Mouse (Mus musculus): ENCODE measurements around the gene 2610044O15Rik8. TPM values are rescaled to one million over a fixed set of nuclear protein-coding genes. Genes with fewer than 3 reads are reported as not detected.
"Not testable (repeated sequence)": the region's sequence is repeated elsewhere in the genome, so short reads cannot be mapped to it uniquely, and the experiment has no call there.

2610044O15Rik8 gene
- polyA plus RNA-seq (2015; fragmentation: Nextera tagmentation; extraction: Ambion mirVana), result 17.9 and 18.6 TPM in 2 replicates

DNA sequence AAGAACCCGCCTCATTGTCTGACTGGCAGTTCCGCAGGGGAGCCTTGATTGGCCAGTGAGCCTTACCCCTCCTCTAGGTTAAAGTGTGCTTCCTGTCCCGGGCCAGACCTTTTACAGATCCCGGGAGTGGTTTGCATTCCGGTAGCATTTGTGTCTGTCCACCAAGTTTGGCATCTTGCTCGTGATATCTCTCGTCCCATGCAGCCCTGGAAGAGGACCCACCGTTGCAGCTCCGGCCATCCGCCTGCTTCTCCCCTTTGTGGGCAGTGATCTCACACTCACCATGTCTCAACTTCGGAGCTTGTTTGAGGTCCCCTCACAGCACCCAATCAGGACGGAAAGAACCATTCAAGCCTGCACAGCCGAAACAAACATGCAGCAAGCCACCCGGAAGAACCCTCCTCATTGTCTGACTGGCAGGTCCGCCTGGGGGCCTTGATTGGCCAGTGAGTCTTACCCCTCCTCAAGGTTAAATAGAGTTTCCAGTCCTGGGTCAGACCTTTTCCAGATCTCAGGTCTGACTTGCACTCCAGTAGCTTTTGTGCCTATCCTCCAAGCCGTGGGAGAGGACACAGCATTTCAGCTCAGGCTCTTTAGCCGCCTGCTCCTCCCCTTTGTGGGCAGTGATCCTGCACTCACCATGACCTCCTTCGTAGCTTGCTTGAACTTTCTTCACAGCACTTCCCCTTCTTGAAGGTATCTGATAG, at the start of gene 2610044O15Rik8:
TSS of gene 2610044O15Rik8 (minus strand) at position 380 of the 707 bp plus-strand sequence.
- ATAC-seq (replicated peaks; ENCODE audit: insufficient number of reproducible peaks, insufficient read depth, low FRiP score, low read depth), result peak; percentile 98
- H3K4me2 ChIP-seq, result peak within 1 kb of the TSS; percentile 65

DNA sequence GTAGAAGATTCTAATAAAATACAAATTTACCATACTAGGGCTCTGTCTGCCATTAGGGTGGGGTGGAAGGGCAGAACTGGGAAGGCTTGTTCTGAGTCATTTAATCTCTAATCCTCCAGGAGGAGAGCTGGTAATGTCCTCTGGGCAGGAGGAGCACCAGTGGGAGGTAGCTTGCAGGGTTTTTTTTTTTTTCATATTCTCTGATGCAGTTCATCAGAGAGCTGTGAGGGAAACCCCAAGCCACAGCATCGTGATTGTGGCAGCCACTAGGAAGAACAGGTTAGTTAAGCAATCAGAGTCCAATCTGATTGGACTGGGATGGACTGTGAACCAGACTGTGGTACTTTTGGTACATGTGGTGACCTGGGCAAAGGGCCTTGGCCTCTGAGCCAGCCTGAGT, 31.7 kb upstream of the 2610044O15Rik8 start:
- Histone ChIP-seq H3K4me2 (no peak overlapping the region), H3K36me3 (peaks cover 10% of the 10 kb centered on the region; the same call in 1 of the 2 replicates), H3K9ac (no peak overlapping the region), H3K4me3 (no peak overlapping the region), H3K27ac (no peak overlapping the region), H3K9me3 (replicated peaks) (no peaks in the 10 kb centered on the region), H3K4me1 (replicated peaks) (0 out of 2 replicates have a peak, but pooled peaks cover 2% of the 10 kb centered on the region), H3K27me3 (no peaks in the 10 kb centered on the region)
- 70% methylated on average over 1 of the region's 1 CpGs for WGBS
- no peak for ATAC-seq (replicated peaks; ENCODE audit: insufficient number of reproducible peaks, insufficient read depth, low FRiP score, low read depth)

More for the DNA sequence above, at the start of gene 2610044O15Rik8:
- Histone ChIP-seq H3K4me3 (peak within 1 kb of the TSS; percentile 69), H3K36me3 (no peaks in the 10 kb centered on the region), H3K27me3 (no peaks in the 10 kb centered on the region), H3K9ac (peak within 1 kb of the TSS; percentile 63), H3K27ac (peak within 1 kb of the TSS; percentile 97), H3K4me1 (replicated peaks) (peaks cover 7% of the 10 kb centered on the region), H3K9me3 (replicated peaks) (no peaks in the 10 kb centered on the region)
- WGBS, result under 1% methylated on average over 18 of the region's 18 CpGs

DNA sequence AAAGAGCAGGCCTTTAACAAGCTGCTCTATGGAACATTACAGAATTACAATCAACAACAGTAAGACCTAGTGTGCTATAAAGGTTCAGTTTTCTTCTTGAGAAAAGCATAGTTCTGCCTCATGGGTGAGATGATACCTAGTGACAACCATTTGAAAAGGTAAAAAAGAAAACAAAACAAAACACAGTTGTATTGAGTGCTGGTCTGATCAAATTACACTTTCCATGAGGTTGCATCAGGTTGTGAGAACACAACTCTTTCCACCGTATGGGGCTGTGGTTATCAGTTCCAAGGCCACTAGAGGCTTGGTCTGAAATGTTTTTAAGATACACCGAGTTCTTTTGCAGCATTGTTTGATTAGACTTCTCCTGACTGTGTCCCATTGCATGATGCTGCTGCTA, 30.1 kb upstream of the 2610044O15Rik8 start:
- ATAC-seq (replicated peaks; ENCODE audit: insufficient number of reproducible peaks, insufficient read depth, low FRiP score, low read depth), result no peak
- WGBS, result 58% methylated on average over 2 of the region's 2 CpGs
- Histone ChIP-seq H3K36me3 (peaks cover 5% of the 10 kb centered on the region; the same call in 1 of the 2 replicates), H3K27ac (no peak overlapping the region), H3K9ac (no peak overlapping the region), H3K9me3 (replicated peaks) (no peaks in the 10 kb centered on the region), H3K4me3 (peak overlapping the region; percentile 65; the same call in 1 of the 2 replicates), H3K4me2 (peak overlapping the region; percentile 69; the same call in 1 of the 2 replicates), H3K4me1 (replicated peaks) (0 out of 2 replicates have a peak, but pooled peaks cover 2% of the 10 kb centered on the region), H3K27me3 (no peaks in the 10 kb centered on the region)

DNA sequence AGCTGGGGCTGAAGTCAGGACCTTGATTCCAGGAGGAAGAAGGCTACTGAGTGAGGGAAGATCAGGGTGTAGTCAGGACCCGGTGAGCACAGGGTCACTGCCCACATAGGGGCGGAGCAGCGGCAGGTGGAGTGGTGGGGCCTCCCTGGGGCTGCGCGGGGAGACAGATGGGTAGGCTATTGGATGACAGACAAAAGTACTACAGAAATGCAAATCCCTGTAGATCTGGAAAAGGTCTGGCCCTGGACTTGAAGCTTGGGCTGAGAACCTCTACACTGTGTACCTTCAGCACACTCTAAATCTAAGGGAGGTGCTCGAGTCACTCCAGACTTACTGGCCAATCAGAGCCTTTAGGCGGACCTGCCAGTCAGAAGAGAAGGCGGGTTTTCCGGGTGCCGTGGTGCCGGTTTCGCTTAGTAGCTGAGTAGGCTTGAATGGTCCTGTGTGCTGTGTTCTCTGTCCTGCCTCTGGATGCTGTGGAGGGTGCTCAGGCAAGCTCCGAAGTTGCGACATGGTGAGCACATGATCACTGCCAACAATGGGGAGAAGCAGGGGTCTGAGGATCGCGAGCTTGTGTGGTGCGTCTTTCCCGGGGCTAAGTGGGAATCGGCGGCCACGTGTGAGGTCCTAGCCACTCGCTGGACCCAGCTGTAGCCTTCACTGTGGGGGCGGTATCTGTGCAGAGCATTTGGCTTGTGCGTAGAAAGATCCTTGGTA, 29.2 kb upstream of the 2610044O15Rik8 start:
- not testable (repeated sequence) for H3K9me3 ChIP-seq (replicated peaks); H3K27ac ChIP-seq; H3K4me1 ChIP-seq (replicated peaks); H3K27me3 ChIP-seq; H3K36me3 ChIP-seq
- Histone ChIP-seq H3K4me2 (peak overlapping the region; percentile 69), H3K9ac (peak overlapping the region; percentile 56), H3K4me3 (peak overlapping the region; percentile 65)
- under 1% methylated on average over 24 of the region's 24 CpGs for WGBS
- ATAC-seq (replicated peaks; ENCODE audit: insufficient number of reproducible peaks, insufficient read depth, low FRiP score, low read depth), result peak; percentile 91

DNA sequence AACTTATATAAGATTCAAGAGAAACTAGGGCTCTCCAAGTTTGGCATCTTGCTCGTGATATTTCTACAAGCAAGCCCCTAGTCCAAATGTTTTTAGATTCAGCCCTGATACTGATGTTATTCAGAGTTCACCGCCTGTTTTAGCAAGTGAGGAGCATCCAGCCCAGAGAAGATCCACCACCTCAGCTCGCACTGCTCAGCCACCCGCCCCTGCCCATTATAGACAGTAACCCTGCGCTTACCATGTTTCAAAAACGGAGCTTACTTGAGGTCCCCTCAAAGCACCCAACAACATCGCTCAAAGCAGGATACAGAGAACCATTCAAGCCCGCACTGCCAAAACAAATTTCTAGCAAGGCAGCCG, 561 bp downstream of the 2610044O15Rik8 start:
- peaks cover 7% of the 10 kb centered on the region for H3K4me1 ChIP-seq (replicated peaks)
- H3K4me2 ChIP-seq, result peak overlapping the region; percentile 65
- no peaks in the 10 kb centered on the region for H3K27me3 ChIP-seq
- 2% methylated on average over 9 of the region's 9 CpGs for WGBS
- H3K4me3 ChIP-seq, result peak overlapping the region; percentile 69
- H3K9ac ChIP-seq, result peak overlapping the region; percentile 63
- no peaks in the 10 kb centered on the region for H3K9me3 ChIP-seq (replicated peaks)
- H3K27ac ChIP-seq, result peak overlapping the region; percentile 97
- H3K36me3 ChIP-seq, result no peaks in the 10 kb centered on the region
- no peak for ATAC-seq (replicated peaks; ENCODE audit: insufficient number of reproducible peaks, insufficient read depth, low FRiP score, low read depth)

Other genes starting within 250 kb of the 2610044O15Rik8 start
- gene Ccdc7a, start 168.9 kb downstream of the 2610044O15Rik8 start, polyA plus RNA-seq (2015; fragmentation: Nextera tagmentation; extraction: Ambion mirVana), result not detected in 2 replicates
- gene Ccdc7b, start 167.3 kb downstream of the 2610044O15Rik8 start, polyA plus RNA-seq (2015; fragmentation: Nextera tagmentation; extraction: Ambion mirVana), result not detected in 2 replicates
- not detected in 2 replicates for gene Gm10999, start 102.7 kb downstream of the 2610044O15Rik8 start, polyA plus RNA-seq (2015; fragmentation: Nextera tagmentation; extraction: Ambion mirVana)

Data from heart, embryonic 15.5 days (tissue).